Mouse (Mus musculus) spleen, postnatal 4 days (tissue): ENCODE data around the gene Mfap1b.
"Not testable (repeated sequence)": the region's sequence is repeated elsewhere in the genome, so short reads cannot be mapped to it uniquely, and the experiment has no call there.

Source experiments
- DNase-seq, 2 experiments: peaks; one replicate each; pipeline ENCODE4 v3.0.0; 2022; ENCODE audit warnings: low spot score in 2 of 2

Gene Mfap1b

DNA sequence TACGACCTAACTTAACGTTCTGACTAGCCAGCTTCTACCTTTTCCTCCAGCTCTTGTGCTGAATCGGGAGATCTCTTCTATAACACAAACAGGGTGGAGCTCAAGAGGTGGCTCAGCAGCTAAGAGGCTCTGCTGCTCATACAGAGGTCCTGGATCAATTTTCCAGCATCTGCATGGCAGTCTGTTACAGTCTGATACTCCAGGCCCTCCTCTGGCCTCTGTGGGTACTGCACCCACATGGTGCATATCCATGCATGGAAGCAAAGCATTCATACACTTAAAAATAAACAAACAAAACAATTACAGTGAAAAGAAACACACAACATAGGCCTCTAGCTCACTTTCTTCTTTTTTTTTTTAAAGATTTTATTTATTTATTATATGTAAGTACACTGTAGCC, 1.1 kb downstream of the Mfap1b start:
- not testable (repeated sequence) for DNase-seq

DNA sequence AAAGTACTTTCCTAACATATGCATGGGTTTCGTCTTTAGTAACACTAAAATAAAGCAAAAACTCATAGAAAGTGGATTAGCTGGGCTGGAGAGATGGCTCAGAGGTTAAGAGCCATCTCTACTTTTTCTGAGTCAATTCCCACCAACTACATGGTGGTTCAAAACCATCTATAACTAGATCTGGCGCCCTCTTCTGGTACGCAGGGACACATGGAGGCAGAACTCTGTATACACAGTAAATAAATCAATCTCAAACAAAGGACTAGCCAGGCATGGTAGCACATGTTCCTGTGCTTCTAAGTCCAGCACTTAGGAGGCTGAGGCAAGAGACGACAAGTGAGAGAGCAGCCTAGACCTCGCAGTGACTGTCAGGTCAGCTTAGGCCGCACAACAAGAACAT, 4.9 kb downstream of the Mfap1b start:
- DNase-seq, result not testable (repeated sequence)

DNA sequence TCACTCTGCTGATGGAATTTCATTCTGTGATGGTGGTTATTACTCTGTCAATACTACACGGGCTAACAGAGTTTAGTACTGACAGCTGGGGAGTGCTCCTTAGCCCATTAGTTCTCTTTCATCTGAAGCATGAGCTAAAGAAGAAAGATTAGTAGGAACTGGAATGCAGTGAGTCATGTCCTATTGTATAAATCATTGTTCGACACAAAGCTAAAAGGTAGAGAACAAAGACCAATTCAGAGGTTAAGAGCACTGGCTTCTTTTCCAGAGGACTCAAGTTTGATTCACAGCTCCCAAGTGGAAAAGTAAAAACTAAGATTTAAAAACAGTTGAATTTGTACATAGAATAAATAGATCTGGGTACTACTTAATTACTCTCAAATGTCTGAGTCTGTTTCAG, 13.8 kb downstream of the Mfap1b start:
- DNase-seq, result no peak

DNA sequence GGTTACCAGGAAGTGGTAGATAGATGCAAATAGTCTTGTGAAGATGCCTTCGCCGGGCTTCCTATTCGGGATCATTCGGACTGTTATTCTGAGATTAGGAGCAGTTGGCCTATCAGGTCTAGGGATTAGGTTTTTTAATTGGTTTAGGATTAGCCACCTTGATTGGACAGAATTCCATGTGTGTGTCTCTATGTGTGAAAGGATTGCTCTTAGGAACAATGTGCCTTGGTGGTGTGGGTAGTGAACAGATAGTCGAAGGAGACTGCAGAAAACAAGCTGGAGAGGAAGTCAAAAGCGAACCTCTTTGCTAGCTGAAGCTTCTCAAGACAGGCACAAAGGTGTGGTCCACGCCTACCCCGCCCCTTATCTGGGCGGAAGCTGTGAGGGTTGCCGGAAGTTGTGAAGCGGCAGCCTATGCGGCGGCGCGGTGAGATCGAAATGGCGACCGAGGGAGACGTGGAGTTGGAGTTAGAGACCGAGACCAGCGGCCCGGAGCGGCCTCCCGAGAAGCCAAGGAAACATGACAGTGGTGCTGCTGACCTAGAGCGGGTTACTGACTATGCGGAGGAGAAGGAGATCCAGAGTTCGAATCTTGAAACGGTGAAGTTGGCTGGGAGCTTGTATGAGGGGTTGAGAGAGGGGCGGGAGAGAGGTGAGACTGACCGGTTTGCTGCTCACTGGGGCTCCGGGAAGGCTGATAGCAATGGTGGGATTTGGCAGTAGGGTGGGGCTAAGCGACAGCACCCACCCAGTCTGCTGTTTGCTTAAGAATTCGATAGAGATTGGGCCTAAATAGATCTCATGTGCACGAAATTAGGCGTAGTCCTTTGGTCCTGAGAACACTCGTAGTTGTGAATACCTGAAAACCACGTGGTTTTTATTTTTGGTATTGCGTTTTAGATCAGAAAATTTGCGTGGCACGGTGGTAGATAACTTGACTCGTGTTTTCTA, 16.9 kb downstream of the Mfap1b start, which contains the start of gene Serinc4:
TSS of gene Serinc4 (minus strand) at position 90 of the 951 bp plus-strand sequence.
- DNase-seq, result peak; percentile 87 to 93

DNA sequence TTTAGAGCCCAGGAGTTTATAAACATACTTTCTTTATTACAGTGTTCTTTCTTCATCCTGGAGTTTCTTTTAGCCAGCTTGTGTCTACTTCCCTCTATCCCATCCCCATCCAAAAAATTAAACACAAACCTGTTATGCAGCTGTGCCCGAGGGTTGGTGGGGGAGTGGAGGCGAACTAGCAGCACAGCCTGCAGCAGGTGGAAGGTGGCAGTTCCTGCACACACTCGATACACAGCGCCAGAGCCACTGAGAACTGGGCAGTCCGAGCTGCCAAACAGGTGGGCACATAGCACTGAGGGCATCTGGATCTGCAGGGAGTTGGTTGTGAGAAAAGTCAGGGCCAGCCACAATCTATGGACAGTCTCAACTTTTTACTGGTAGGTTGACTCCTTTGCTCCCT, 18.3 kb downstream of the Mfap1b start:
- no peak for DNase-seq

DNA sequence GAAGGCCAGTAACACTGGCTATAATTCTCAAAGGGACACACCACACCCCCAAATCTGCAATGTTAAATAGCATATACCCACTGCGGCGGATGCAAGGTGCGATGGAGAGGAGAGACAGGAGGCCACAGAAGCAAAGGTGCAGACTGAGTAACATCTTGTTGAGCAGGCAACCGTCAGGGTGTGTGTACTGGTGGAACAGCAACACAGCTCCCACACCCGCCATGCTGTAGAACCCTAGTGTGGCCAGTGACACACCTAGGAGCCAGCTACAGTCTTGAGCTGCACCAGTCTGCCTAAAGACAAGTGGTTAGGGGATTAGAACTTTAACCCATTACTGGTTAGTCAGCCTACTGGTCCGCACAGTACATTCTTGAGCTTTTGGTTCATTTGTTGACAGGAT, 19.9 kb downstream of the Mfap1b start:
- no peak for DNase-seq

DNA sequence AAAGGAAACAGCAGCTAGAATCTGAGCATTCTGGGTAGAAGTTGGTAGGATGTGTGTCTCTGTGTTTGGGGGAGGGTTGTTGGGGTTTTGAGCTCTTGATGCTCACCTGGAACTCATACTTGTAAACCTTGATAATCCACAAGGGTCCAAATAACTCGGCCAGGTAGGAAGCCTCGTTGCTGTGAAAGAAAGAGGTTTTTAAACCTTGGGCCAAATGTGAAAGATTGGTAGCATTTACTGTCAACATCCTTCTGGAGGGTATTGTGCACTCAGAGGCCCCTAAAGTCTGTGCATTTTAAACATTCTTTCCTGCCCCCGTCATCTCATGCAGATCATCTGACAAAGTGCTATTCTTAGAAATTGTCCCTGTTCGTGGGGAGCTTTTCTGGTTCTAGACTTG, 20.9 kb downstream of the Mfap1b start, which contains the start of gene Hypk:
TSS of gene Hypk (plus strand) at position 301 of the 400 bp plus-strand sequence.
- DNase-seq, result no peak

DNA sequence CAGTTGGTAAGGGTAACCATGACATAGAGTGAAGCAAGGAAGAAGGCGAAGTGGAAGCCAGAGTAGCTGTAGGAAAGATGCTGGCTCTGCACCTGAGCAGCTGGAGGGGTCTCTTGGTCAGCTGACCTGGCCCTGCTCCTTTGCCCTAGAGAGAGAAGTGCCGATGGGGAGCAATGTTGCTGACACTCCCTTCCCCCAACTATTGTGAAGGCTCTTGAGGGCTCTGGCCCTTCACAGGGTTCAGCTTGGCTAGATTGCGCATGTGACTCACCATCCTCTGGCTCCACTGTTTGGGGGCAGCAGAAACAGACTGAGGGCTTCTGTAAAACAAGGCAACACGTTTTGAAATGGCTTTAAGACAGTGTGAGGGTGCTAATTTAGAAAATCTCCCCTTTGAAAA, 21.5 kb downstream of the Mfap1b start:
- DNase-seq, result no peak

DNA sequence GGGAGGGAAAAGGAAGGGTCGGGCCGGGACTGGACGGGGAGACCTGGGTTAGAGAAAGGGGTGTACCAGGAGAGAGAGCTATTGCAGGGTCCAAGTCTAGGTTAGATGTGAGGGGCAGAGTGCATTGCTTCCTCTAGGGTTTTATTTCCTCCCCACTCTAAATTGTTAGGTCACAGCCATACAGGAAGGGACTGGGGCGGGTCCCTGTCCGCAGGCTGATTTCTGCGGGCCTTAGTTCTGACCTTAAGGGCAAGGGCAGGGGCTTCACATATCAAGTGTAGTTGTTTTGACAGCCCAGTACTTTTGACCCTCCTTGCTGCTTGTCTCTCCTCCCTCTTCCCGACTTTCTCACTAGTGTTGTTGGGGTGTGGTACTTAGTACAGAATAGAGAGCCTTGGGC, 23.8 kb downstream of the Mfap1b start:
- no peak for DNase-seq

DNA sequence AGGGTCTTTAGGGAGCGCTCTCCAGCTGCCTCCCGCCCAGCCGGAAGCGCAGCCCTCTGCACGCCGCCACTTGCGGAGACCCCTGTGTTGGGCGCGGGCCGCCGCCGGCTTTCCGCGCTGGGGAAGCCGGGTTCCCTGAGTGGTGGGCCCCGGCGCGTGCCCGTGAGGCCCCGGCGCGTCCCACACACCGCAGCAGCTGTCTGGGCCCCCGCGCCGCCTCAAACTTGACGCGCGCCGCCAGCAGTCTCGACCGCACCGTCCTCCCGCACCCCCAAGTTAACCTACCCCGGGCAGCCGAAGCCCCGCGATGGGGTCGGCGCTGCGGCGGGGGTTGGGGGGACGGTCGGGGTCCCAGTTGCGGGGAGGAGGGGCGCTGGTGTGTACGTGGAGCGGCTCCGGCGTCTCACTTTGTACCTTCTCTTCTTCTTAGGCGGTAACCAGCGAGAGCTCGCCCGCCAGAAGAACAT, 24.3 kb downstream of the Mfap1b start:
- no peak for DNase-seq

DNA sequence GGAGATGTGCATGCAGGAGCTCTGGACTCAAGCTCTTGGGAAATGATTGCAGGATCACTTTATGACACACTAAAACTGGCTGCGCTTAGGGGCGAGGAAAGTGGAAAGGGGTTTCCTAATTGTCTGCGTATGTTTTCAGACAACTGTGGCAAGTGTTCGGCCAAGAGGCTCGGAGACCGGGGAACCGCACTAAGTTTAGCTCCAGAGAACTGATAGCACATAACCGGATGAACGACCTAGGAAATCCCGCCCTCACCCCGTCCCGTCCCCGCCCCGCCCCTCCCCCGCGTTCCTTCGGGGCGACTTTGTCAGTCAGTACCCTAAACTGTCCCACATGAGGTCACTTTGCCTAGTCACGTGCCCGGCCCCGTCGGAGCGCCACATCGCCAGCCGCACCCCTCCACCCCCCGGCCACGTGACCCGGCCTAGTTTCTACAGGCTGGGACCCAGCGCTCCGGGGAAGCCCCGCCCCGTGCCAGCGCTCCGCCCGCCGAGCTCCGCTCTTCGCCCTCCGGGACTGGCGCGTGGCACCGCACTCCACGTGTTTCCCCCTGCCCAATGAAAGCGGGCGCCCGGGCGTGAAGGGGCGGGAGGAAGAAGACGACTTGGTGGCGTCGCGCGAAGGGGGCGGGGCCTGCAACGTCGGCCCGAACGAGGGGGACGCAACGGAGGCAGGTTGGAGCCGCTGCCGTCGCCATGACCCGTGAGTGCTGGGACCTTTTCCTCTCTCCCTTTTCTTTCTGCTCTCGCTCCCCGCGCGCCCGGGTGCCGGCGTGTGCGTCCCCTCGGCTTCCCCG, 24.9 kb downstream of the Mfap1b start, which contains the start of gene Serf2:
TSS of gene Serf2 (plus strand) at position 457 of the 797 bp plus-strand sequence.
- DNase-seq, result peak; percentile 99

DNA sequence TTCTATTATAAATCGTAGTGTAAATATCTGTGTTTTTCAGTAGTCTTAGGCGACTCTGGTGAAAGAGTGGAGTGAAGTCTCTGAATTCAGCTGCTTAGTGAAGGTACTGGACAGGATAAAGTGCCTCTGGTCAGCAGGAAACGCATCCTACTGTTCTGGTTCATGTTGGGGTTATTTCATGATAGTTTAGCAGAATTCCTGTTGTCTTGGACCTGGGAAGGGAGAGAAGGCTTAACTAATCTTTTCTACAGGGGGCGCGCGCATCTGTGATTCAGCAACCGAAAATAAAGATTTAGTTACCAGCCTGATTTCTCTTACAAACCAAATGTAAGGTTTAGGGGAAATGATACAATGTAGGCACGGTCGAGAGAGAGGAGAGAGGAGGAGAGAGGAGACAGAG, 25.7 kb downstream of the Mfap1b start:
- DNase-seq, result no peak

DNA sequence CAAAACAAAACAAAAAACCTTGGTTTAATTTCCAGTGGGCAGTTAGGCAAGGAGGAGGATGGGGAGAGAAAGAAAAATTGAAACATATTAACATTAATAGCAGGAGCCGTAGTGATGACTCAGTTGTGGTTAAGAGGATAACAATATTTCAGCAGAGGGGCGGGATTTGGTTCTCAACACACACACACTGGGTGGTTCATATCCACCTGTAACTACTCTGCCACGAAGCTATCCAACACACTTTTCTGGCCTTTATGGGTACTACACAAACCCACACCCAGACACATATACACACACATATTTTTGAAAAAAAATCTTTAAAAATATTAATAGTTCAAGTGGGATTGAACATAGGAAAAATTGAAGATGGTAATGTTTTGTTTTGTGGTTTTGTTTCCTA, 26.9 kb downstream of the Mfap1b start:
- no peak for DNase-seq

DNA sequence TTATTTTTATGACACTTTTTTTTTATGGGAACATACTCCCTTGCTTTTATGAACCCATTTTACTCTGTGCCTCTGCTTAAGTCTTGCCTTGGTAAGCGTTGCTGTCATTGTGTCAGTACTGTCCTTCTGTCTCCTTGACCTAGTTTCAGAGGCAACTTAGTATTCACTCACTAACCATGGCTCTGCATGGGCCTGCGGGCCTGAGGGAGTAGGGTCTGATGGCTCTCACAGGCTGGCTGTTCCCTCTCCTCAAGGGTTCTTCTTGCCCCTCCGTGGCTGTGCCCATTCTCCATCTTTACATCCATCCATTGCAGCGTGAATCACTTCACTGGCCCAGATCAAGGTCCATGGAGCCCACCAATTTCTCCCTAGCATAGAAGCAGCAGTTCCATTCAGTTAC, 27.4 kb downstream of the Mfap1b start:
- DNase-seq, result no peak

DNA sequence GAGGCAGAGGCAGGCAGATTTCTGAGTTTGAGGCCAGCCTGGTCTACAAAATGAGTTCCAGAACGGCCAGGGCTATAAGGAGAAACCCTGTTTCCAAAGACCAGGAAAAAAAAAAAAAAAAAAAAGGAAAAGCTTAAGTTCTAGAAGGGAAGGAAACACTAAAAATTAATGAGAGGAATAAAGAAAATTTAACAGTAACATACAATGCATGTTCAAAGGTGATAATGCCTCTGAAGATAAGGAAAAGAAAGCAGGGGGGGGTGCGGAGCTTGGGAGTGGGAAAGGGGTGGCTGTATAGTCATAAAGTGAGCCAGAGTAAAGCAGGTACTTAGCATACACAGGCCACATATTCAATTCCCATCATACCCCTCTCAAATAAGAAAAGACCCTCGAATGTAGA, 28.8 kb downstream of the Mfap1b start:
- DNase-seq, result no peak

DNA sequence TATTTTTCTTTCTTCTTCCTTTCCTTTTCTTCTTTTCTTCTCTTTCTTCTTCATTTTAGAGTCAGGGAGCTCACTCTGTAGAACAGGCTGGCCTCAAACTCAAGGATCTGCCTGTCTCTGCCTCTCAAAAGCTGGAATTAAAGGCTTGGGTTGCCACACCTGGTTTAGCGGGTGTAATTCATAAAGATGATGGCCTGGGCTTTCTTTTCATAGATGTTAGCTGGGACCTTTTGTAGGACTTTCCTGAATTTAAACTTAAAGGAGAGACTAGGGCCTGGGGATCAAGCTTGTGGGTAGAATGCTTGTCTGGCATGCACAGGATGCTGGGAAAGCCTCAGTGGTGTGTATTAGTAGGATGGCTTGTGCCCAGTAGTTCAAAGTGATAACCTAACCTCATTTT, 29.7 kb downstream of the Mfap1b start, which contains the start of gene Ell3:
TSS of gene Ell3 (minus strand) at position 101 of the 400 bp plus-strand sequence.
- DNase-seq, result no peak

DNA sequence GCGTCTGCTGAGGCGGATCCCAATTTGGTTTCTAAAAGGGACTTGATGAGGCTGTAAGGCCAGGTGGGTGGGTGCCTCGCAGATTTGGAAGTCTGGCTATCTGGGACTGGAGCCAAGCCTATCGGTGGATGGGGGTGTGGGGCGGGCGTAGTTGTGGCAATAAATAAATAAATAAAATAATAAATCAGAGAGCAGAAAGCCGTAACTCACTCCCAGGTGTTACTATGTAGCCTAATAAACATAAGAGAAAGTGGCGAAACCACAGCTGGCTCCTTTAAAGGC, 30.9 kb downstream of the Mfap1b start:
- DNase-seq, result no peak

DNA sequence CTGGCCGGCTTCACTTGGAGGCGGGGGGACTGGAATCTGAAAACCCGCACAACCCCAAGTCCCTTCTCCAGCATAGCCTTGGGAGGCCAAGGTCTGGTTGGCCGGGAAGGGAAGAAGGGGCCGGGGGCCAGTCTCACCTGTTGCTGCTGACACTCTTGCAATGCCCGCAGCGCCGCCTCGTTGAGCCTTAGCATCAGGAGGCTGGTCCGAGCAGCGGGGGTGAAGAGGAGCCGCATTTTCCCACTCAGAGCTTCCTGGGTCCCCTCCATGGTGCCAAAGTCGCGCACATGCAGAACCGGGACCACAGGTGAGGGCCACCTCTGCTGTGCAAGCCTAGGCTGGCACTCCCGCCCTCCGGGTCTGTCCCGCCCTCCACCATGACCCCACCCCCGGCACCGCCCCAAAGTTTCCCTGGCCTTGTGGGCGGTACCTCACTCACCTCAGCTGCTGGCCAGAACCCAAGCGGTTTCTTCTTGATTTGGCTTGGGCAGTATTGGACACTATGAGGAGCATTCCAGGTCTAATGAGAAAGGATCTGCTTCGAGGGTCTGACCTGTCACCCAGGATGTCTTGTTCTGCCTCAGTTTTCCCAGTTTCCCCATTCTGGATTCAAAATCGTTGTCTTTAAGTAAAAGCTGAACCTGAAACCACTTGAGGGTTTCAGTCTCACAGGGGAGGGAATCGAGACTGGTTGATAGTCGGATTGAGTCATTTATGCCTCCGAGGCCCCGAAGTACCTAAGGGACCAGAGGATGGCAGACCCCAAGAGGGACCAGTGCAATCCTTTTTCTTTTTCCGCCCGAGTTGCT, 31.4 kb downstream of the Mfap1b start:
- peak; percentile 81 to 89 for DNase-seq

DNA sequence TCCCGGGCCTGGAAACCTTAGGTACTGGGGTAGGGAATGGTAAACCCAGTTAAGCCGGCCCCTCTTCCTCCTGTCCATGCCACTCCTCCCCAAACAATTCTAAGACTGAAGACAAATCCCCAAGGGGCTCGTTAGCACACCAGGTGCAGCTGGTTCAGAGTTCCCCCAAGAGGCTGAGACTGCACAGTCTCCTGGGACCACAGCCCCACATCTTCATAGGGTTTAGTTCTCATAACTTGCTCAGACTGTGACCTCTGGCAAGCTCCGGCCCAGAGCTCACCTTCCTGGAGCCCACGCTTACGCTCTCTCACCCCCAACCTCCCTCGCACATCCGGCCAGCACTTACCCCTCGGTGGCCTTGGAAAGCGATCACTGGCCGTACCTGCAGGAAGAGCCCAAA, 32.1 kb downstream of the Mfap1b start:
- DNase-seq, result peak; percentile 58 to 68

DNA sequence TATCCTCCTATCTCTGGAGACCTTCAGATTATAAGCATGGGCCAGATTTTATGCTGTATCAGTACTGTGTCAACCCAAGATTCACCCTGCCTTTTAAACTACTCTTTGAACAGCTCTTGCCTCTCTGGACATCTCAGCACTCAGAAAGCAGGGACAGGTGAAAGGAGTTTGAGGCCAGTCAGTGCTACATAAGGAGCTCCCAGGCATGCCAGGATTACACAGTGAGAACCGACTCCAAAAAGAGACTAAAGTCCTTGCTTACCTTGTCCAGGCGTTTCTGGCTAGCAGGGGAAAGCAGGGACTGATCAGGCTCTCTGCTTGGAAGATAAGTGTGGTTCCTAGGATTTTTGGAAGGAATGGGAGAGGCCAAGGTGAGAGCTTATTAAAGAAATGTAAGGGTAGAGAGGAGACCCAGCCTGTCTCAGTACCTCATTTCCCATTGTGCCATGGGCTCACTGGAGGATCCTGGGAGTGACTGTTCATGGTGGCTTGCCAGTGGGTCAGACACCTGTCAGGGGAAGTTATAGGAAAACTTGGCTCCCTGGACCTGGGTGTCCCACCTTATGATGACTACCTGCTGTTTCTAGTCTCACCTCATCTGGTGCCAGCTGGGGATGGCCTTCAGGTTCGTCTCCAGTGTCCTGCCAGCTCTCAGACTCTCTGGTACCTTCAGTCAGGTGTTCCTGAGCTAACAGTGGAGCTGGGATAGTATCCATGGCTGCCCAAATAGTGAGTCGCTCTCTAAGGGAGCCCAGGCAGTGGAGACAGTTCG, 32.8 kb downstream of the Mfap1b start:
- DNase-seq, result no peak

DNA sequence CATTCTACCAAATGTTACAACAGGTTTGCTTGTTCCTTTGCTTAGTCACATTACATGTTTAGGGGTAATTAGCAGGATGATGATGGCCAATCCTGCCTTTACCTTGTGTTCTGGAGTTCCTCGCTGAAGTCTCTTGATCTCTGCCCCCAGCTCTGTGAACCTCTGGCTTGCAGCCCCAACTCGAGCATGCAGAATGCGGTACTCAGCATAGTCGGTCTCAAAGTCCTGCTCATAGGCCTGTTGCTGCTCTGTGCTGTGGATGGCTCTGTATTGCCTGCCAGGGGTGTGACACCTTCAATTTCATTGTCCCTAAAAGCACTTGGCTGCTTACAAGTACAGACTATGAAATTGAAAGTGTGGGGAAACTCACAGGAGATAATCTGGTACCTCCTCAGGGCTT, 34.1 kb downstream of the Mfap1b start:
- no peak for DNase-seq
